Mouse (Mus musculus) hindbrain, embryonic 14.5 days (tissue): ENCODE results near the gene Rpl10. TPM values are rescaled to one million over a fixed set of nuclear protein-coding genes. Genes with fewer than 3 reads are reported as not detected.

Experiments used
- ATAC-seq: fragments of 200-750 bp; cut with Nextera tagmentation; 2 replicates; pipeline ENCODE4 v1.8.0; 2017; ENCODE audit warnings: moderate number of reproducible peaks, mild to moderate bottlenecking, moderate TSS enrichment, moderate library complexity; ENCODE audit not compliant: low FRiP score
- DNase-seq: peaks from one replicate; pipeline ENCODE4 v3.0.0-alpha.2; 2015; ENCODE audit warnings: low spot score
- H3K27ac ChIP-seq: fragments of 300-500 bp; sonication (generic); 2 replicates; pipeline ENCODE4 v1.5.1; 2014; ENCODE audit warnings: mild to moderate bottlenecking, moderate library complexity
- H3K27me3 ChIP-seq: fragments of 300-500 bp; sonication (generic); 2 replicates; pipeline ENCODE4 v1.6.1; 2014; ENCODE audit warnings: mild to moderate bottlenecking, low read length, mixed read lengths; ENCODE audit not compliant: control insufficient read depth, insufficient read depth
- H3K36me3 ChIP-seq: fragments of 300-500 bp; sonication (generic); replicated peaks from 2 replicates; pipeline ENCODE4 v1.6.1; 2014; ENCODE audit not compliant: control insufficient read depth, insufficient read depth
- H3K4me1 ChIP-seq: fragments of 300-500 bp; sonication (generic); replicated peaks from 2 replicates; pipeline ENCODE4 v1.6.1; 2014; ENCODE audit warnings: antibody characterized with exemption, low read length, mixed read lengths; ENCODE audit not compliant: control insufficient read depth, insufficient read depth
- H3K4me2 ChIP-seq: fragments of 300-500 bp; sonication (generic); replicated peaks from 2 replicates; pipeline ENCODE4 v1.6.1; 2014; ENCODE audit warnings: mild to moderate bottlenecking, moderate library complexity
- H3K4me3 ChIP-seq: fragments of 300-500 bp; sonication (generic); replicated peaks from 2 replicates; pipeline ENCODE4 v1.5.1; 2014; ENCODE audit warnings: mild to moderate bottlenecking, low read length
- H3K9ac ChIP-seq: fragments of 300-500 bp; sonication (generic); 2 replicates; pipeline ENCODE4 v1.6.1; 2014
- H3K9me3 ChIP-seq: fragments of 300-500 bp; sonication (generic); 2 replicates; pipeline ENCODE4 v1.6.1; 2016; ENCODE audit warnings: low read length; ENCODE audit not compliant: control insufficient read depth
- WGBS: fragments of 180-500 bp; shearing (Covaris S2); extraction: QIAGEN DNeasy Blood & Tissue Kit; methylation state at CpG from one replicate; pipeline ENCODE4 v1.1.7; 2014; 5-methylcytosine and 5-hydroxymethylcytosine counted together
- polyA plus RNA-seq: library from polyadenylated mRNA; unstranded; fragments of >200 nt; fragmentation: Nextera tagmentation; extraction: Ambion mirVana; gene quantifications from 2 replicates; pipeline ENCODE4 v1.2.1, GENCODE M21; 2014

Gene Rpl10
- polyA plus RNA-seq, 1 experiment from 2014 or later, result 540 TPM

DNA sequence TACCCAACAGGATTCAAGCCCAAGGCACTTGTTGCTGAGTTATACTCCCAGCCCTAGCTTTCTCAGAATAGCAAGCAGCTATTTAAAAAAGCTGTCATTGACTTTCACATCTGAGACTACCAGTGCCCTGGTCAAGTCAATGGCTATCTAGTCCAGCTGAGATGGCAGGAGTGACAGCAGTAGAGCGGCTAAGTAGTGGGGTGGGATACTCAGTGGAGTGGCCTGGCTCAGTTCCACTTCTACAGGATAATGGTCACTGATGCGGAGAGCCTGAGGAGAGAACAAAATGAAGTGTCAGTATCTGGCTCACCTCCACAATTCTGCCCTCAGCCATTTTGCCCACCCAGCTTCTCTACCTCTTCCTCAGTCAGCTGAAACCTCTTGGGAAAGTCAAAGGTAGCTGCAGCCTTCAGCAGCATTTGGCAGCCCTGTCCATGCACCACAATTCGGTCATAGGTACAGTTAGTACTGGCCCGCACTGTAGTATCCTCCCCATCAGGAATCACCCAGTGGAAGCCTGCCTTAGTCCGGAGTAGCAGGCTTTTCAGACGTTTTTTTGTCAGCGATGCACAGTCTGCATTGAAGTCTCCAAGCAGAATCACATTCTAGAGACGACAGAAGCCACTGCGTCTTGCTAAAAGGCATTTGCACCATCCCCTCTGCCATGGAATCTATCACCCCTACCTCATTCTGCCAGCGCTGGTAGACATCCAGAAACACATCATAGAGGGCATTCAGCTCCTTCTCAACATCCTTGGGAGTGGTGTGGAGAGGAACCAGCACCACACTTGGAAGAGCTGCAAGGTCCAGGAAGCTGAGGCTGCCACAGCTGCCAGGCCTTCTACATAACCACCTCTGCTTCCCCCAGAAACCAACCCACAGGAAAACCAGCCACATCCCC, 3.1 kb downstream of the Rpl10 start:
- no peak overlapping the region for H3K9ac ChIP-seq
- H3K27ac ChIP-seq, result no peak overlapping the region
- no peaks in the 10 kb centered on the region for H3K9me3 ChIP-seq
- no peak overlapping the region for H3K4me3 ChIP-seq
- WGBS, result 32% methylated on average over 10 of the region's 10 CpGs
- H3K36me3 ChIP-seq, result peaks cover 16% of the 10 kb centered on the region
- no peaks in the 10 kb centered on the region; the same call in 1 of the 2 replicates for H3K4me1 ChIP-seq
- H3K27me3 ChIP-seq, result no peaks in the 10 kb centered on the region
- ATAC-seq (no peak), DNase-seq (no peak)
- H3K4me2 ChIP-seq, result no peak overlapping the region

GRCm38 (mm10) chrX:74277916-74278315, 7.3 kb downstream of the Rpl10 start:
- WGBS, result 78% methylated on average over 8 of the region's 8 CpGs
- ATAC-seq (no peak), DNase-seq (no peak)
- Histone ChIP-seq H3K27me3 (no peaks in the 10 kb centered on the region), H3K4me3 (no peak overlapping the region), H3K9me3 (no peaks in the 10 kb centered on the region), H3K4me2 (no peak overlapping the region), H3K4me1 (no peaks in the 10 kb centered on the region; the same call in 1 of the 2 replicates), H3K9ac (no peak overlapping the region), H3K27ac (no peak overlapping the region), H3K36me3 (peaks cover 5% of the 10 kb centered on the region)

DNA sequence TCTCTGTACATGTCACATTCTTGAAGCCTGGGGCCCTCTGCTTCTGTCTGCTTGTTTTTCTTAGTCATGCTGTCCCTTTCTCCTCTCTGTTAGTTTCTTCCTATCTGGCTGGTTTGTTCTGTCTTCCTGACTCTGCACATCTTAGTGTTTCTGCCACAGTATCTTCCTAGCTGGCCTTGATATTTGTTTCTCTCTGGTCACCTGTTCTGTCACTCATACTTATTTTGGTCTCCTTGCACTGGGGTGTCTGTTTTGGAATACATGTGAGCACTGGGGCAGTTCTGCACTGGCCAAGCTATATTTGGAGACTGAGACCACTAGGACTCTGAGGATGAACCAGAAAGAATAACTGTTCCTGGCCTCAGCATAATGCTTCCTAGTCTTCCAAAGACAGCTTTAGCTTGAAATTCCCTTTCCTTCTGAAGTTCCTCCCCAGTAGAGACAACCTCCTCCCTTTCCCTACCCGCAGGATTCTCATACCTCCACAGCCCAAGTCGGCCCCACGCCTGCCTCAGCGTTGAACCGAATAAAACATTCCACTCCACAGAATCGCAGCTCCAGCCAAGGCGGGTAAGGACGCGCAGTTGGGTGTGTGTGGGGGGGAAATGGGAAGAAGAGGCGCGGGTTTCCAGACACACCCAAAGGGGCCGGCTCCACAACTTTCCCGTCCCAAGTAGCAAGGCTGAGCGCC, 10.6 kb downstream of the Rpl10 start:
- ATAC-seq, result no peak

DNA sequence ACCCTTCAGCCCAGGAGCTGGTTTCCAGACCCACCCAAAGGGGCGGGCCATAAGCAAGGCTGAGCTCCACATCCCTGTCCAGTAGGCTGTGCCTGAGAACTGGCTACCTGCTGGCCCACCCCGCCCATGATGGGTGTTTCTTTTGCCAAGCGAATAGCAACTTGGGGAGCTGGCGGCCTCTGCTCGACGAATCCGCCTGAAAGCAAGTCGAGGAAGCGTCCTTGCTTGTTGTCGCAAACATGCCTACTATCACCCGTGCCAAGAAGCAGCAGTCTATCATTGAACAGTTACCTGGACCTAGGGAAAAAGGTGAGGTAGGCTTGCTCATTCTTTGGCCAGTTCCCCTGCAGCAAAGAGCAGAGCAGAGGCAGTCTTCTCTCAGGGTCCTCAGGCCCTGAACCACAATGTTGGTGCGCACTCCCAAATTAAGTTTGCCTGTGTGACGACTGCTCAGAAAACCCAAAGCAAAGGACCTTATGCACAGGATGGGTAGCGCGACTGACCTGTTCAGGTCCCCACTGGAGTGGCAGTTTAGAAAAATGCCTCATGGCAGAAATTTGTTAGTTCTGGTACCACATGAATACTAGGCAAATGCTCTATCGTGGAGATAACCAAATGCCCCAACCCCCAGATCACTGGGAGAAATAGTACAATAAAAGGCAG, 11.3 kb downstream of the Rpl10 start, which contains the start of the genes Taz and Dnase1l1:
TSS of gene Taz (plus strand) at position 181 of the 663 bp plus-strand sequence.
TSS of gene Dnase1l1 (minus strand) at position 606 of the 663 bp plus-strand sequence.
- Histone ChIP-seq H3K36me3 (no peaks in the 10 kb centered on the region), H3K4me2 (peak within 1 kb of the TSS; percentile 65), H3K4me1 (peaks cover 6% of the 10 kb centered on the region; the same call in 1 of the 2 replicates), H3K9me3 (no peaks in the 10 kb centered on the region), H3K27ac (peak within 1 kb of the TSS; percentile 86), H3K9ac (peak within 1 kb of the TSS; percentile 76), H3K4me3 (peak within 1 kb of the TSS; percentile 59), H3K27me3 (no peaks in the 10 kb centered on the region)
- WGBS, result 29% methylated on average over 16 of the region's 16 CpGs
- ATAC-seq, result peak; percentile 63
- no peak for DNase-seq

More for the DNA sequence above, 10.6 kb downstream of the Rpl10 start:
- WGBS, result 10% methylated on average over 14 of the region's 14 CpGs
- DNase-seq, result no peak
- Histone ChIP-seq H3K27ac (no peak overlapping the region), H3K4me2 (peak overlapping the region; percentile 65), H3K9me3 (no peaks in the 10 kb centered on the region), H3K4me3 (peak overlapping the region; percentile 59), H3K9ac (peak overlapping the region; percentile 76), H3K27me3 (no peaks in the 10 kb centered on the region), H3K36me3 (no peaks in the 10 kb centered on the region), H3K4me1 (peaks cover 6% of the 10 kb centered on the region; the same call in 1 of the 2 replicates)

- no peaks in the 10 kb centered on the region for H3K36me3 ChIP-seq
- 20% methylated on average over 39 of the region's 39 CpGs for WGBS
- H3K27ac ChIP-seq, result peak overlapping the region; percentile 86
- peak overlapping the region; percentile 59 for H3K4me3 ChIP-seq
- peak overlapping the region; percentile 76 for H3K9ac ChIP-seq
- H3K4me2 ChIP-seq, result peak overlapping the region; percentile 65
- DNase-seq, result peak; percentile 80
- ATAC-seq, result peak; percentile 85
- H3K27me3 ChIP-seq, result no peaks in the 10 kb centered on the region
- H3K9me3 ChIP-seq, result no peaks in the 10 kb centered on the region
- peaks cover 6% of the 10 kb centered on the region; the same call in 1 of the 2 replicates for H3K4me1 ChIP-seq
Measured at GRCm38 (mm10) chrX:74282395-74283091, 11.9 kb downstream of the Rpl10 start.

GRCm38 (mm10) chrX:74283092-74283437, 12.5 kb downstream of the Rpl10 start:
- ATAC-seq (peak; percentile 42), DNase-seq (no peak)
- Histone ChIP-seq H3K4me3 (peak overlapping the region; percentile 59), H3K27ac (peak overlapping the region; percentile 86), H3K9me3 (no peaks in the 10 kb centered on the region), H3K4me2 (peak overlapping the region; percentile 65), H3K27me3 (no peaks in the 10 kb centered on the region), H3K4me1 (peaks cover 6% of the 10 kb centered on the region; the same call in 1 of the 2 replicates), H3K9ac (peak overlapping the region; percentile 76), H3K36me3 (no peaks in the 10 kb centered on the region)
- 42% methylated on average over 5 of the region's 5 CpGs for WGBS

GRCm38 (mm10) chrX:74293431-74293830, 22.8 kb downstream of the Rpl10 start:
- 80% methylated on average over 4 of the region's 4 CpGs for WGBS
- peaks cover 6% of the 10 kb centered on the region; the same call in 1 of the 2 replicates for H3K36me3 ChIP-seq
- no peak for ATAC-seq
- H3K9me3 ChIP-seq, result no peaks in the 10 kb centered on the region
- no peak for DNase-seq
- H3K27me3 ChIP-seq, result no peaks in the 10 kb centered on the region
- no peak overlapping the region for H3K4me3 ChIP-seq
- no peak overlapping the region for H3K27ac ChIP-seq
- H3K4me2 ChIP-seq, result no peak overlapping the region
- H3K4me1 ChIP-seq, result no peaks in the 10 kb centered on the region
- H3K9ac ChIP-seq, result no peak overlapping the region

GRCm38 (mm10) chrX:74296538-74297448, 26.2 kb downstream of the Rpl10 start, which contains the start of gene Atp6ap1:
Gene Atp6ap1 (plus strand): TSS chrX:74297097.
- peak within 1 kb of the TSS; percentile 67 for H3K4me3 ChIP-seq
- peak within 1 kb of the TSS; percentile 82 for H3K9ac ChIP-seq
- no peaks in the 10 kb centered on the region for H3K4me1 ChIP-seq
- no peaks in the 10 kb centered on the region for H3K27me3 ChIP-seq
- 14% methylated on average over 35 of the region's 37 CpGs for WGBS
- H3K4me2 ChIP-seq, result peak within 1 kb of the TSS; percentile 69
- ATAC-seq, result peak; percentile 99
- H3K36me3 ChIP-seq, result peaks cover 19% of the 10 kb centered on the region; the same call in 1 of the 2 replicates
- H3K9me3 ChIP-seq, result no peaks in the 10 kb centered on the region
- peak within 1 kb of the TSS; percentile 87 for H3K27ac ChIP-seq
- peak; percentile 88 for DNase-seq
